Mouse (Mus musculus) midbrain, embryonic 13.5 days (tissue): Measurements from ENCODE around the gene Kirrel3. TPM values are rescaled to one million over a fixed set of nuclear protein-coding genes. Genes with fewer than 3 reads are reported as not detected.

ENCODE experiments used
- ATAC-seq: fragments of 200-750 bp; cut with Nextera tagmentation; 2 replicates; pipeline ENCODE4 v1.8.0; 2017; ENCODE audit warnings: mild to moderate bottlenecking, moderate TSS enrichment, moderate library complexity
- H3K27ac ChIP-seq: fragments of 300-500 bp; sonication (generic); 2 replicates; pipeline ENCODE4 v1.5.1; 2015; ENCODE audit warnings: inconsistent platforms, mild to moderate bottlenecking, moderate library complexity
- H3K27me3 ChIP-seq: fragments of 300-500 bp; sonication (generic); 2 replicates; pipeline ENCODE4 v1.6.1; 2015; ENCODE audit warnings: mild to moderate bottlenecking, inconsistent platforms
- H3K36me3 ChIP-seq: fragments of 300-500 bp; sonication (generic); 2 replicates; pipeline ENCODE4 v1.6.1; 2015; ENCODE audit warnings: mild to moderate bottlenecking, inconsistent platforms
- H3K4me1 ChIP-seq: fragments of 300-500 bp; sonication (generic); replicated peaks from 2 replicates; pipeline ENCODE4 v1.6.1; 2015; ENCODE audit warnings: inconsistent platforms
- H3K4me2 ChIP-seq: fragments of 300-500 bp; sonication (generic); replicated peaks from 2 replicates; pipeline ENCODE4 v1.6.1; 2015; ENCODE audit warnings: moderate library complexity, mild to moderate bottlenecking, inconsistent platforms
- H3K4me3 ChIP-seq: fragments of 300-500 bp; sonication (generic); replicated peaks from 2 replicates; pipeline ENCODE4 v1.5.1; 2015; ENCODE audit warnings: mild to moderate bottlenecking, inconsistent platforms
- H3K9ac ChIP-seq: fragments of 300-500 bp; sonication (generic); replicated peaks from 2 replicates; pipeline ENCODE4 v1.6.1; 2015; ENCODE audit warnings: mild to moderate bottlenecking, inconsistent platforms
- H3K9me3 ChIP-seq: fragments of 300-500 bp; sonication (generic); 2 replicates; pipeline ENCODE4 v1.6.1; 2016; ENCODE audit warnings: mild to moderate bottlenecking, inconsistent platforms
- WGBS: fragments of 180-500 bp; shearing (Covaris S2); methylation state at CpG from one replicate; pipeline ENCODE4 v1.1.7; 2015; 5-methylcytosine and 5-hydroxymethylcytosine counted together
- polyA plus RNA-seq: library from polyadenylated mRNA; unstranded; fragments of >200 nt; fragmentation: Nextera tagmentation; extraction: Ambion mirVana; gene quantifications from 2 replicates; pipeline ENCODE4 v1.2.1, GENCODE M21; 2015

Gene Kirrel3
- polyA plus RNA-seq, 1 experiment from 2014 or later, result 24.0 TPM

- H3K4me1 ChIP-seq, result peaks cover 27% of the 10 kb centered on the region
- H3K9ac ChIP-seq, result no peak overlapping the region
- H3K27me3 ChIP-seq, result 0 out of 2 replicates have a peak, but pooled peaks cover 4% of the 10 kb centered on the region
- 56% methylated on average over 3 of the region's 3 CpGs for WGBS
- ATAC-seq, result no peak
- no peak overlapping the region for H3K4me3 ChIP-seq
- no peak overlapping the region for H3K4me2 ChIP-seq
- no peaks in the 10 kb centered on the region for H3K9me3 ChIP-seq
- H3K27ac ChIP-seq, result no peak overlapping the region
- no peaks in the 10 kb centered on the region for H3K36me3 ChIP-seq
These were observed 274.8 kb downstream of the Kirrel3 start for GRCm38 (mm10) chr9:34760521-34760920.

- 0 out of 2 replicates have a peak overlapping the region, but pooled peaks have one; percentile 36 for H3K27ac ChIP-seq
- ATAC-seq, result peak; percentile 74
- 30% methylated on average over 7 of the region's 7 CpGs for whole genome bisulfite sequencing
These were observed 281.3 kb downstream of the Kirrel3 start for GRCm38 (mm10) chr9:34766792-34767623.

GRCm38 (mm10) chr9:34768961-34769360, 283.3 kb downstream of the Kirrel3 start:
- H3K36me3 ChIP-seq, result no peaks in the 10 kb centered on the region
- H3K9ac ChIP-seq, result no peak overlapping the region
- H3K4me2 ChIP-seq, result no peak overlapping the region
- 92% methylated on average over 2 of the region's 2 CpGs for WGBS
- no peak for ATAC-seq
- H3K9me3 ChIP-seq, result peaks cover 11% of the 10 kb centered on the region; the same call in 1 of the 2 replicates
- H3K27me3 ChIP-seq, result no peaks in the 10 kb centered on the region
- H3K4me1 ChIP-seq, result peaks cover 7% of the 10 kb centered on the region; the same call in 1 of the 2 replicates
- H3K4me3 ChIP-seq, result no peak overlapping the region
- no peak overlapping the region for H3K27ac ChIP-seq

More at GRCm38 (mm10) chr9:34766792-34767623, 281.3 kb downstream of the Kirrel3 start:
- Histone ChIP-seq H3K27me3 (no peaks in the 10 kb centered on the region), H3K9ac (no peak overlapping the region), H3K36me3 (no peaks in the 10 kb centered on the region), H3K4me1 (peaks cover 7% of the 10 kb centered on the region; the same call in 1 of the 2 replicates), H3K9me3 (peaks cover 11% of the 10 kb centered on the region; the same call in 1 of the 2 replicates), H3K4me3 (no peak overlapping the region), H3K4me2 (no peak overlapping the region)

- peaks cover 7% of the 10 kb centered on the region; the same call in 1 of the 2 replicates for H3K4me1 ChIP-seq
- no peak overlapping the region for H3K27ac ChIP-seq
- no peaks in the 10 kb centered on the region for H3K36me3 ChIP-seq
- no peak overlapping the region for H3K4me3 ChIP-seq
- no peaks in the 10 kb centered on the region for H3K27me3 ChIP-seq
- ATAC-seq, result no peak
- 91% methylated on average over 4 of the region's 4 CpGs for WGBS
- peaks cover 11% of the 10 kb centered on the region; the same call in 1 of the 2 replicates for H3K9me3 ChIP-seq
- H3K4me2 ChIP-seq, result no peak overlapping the region
- H3K9ac ChIP-seq, result no peak overlapping the region
These were observed 285.3 kb downstream of the Kirrel3 start for GRCm38 (mm10) chr9:34770951-34771350.

GRCm38 (mm10) chr9:34771401-34771800, 285.7 kb downstream of the Kirrel3 start:
- Histone ChIP-seq H3K4me2 (no peak overlapping the region), H3K36me3 (no peaks in the 10 kb centered on the region), H3K9me3 (peaks cover 11% of the 10 kb centered on the region; the same call in 1 of the 2 replicates), H3K27me3 (no peaks in the 10 kb centered on the region), H3K4me3 (no peak overlapping the region), H3K4me1 (peaks cover 7% of the 10 kb centered on the region; the same call in 1 of the 2 replicates), H3K9ac (no peak overlapping the region), H3K27ac (no peak overlapping the region)
- ATAC-seq, result no peak

GRCm38 (mm10) chr9:34772022-34772437, 286.3 kb downstream of the Kirrel3 start:
- Histone ChIP-seq H3K9ac (no peak overlapping the region), H3K27ac (no peak overlapping the region), H3K4me3 (no peak overlapping the region), H3K4me2 (no peak overlapping the region), H3K27me3 (no peaks in the 10 kb centered on the region), H3K9me3 (peaks cover 11% of the 10 kb centered on the region; the same call in 1 of the 2 replicates), H3K4me1 (0 out of 2 replicates have a peak, but pooled peaks cover 4% of the 10 kb centered on the region), H3K36me3 (no peaks in the 10 kb centered on the region)
- WGBS, result 76% methylated on average over 9 of the region's 9 CpGs
- ATAC-seq, result no peak

- no peak overlapping the region for H3K4me2 ChIP-seq
- H3K9me3 ChIP-seq, result no peaks in the 10 kb centered on the region
- 95% methylated on average over 3 of the region's 3 CpGs for WGBS
- H3K36me3 ChIP-seq, result no peaks in the 10 kb centered on the region
- H3K4me3 ChIP-seq, result no peak overlapping the region
- H3K4me1 ChIP-seq, result peaks cover 9% of the 10 kb centered on the region
- H3K27me3 ChIP-seq, result no peaks in the 10 kb centered on the region
- H3K9ac ChIP-seq, result no peak overlapping the region
- H3K27ac ChIP-seq, result no peak overlapping the region
- ATAC-seq, result no peak
These were observed 295.7 kb downstream of the Kirrel3 start for GRCm38 (mm10) chr9:34781356-34781755.

GRCm38 (mm10) chr9:34787915-34788314, 302.2 kb downstream of the Kirrel3 start:
- H3K9me3 ChIP-seq, result no peaks in the 10 kb centered on the region
- H3K4me1 ChIP-seq, result peaks cover 13% of the 10 kb centered on the region
- H3K9ac ChIP-seq, result no peak overlapping the region
- no peak for ATAC-seq
- no peaks in the 10 kb centered on the region for H3K27me3 ChIP-seq
- H3K4me2 ChIP-seq, result no peak overlapping the region
- H3K27ac ChIP-seq, result no peak overlapping the region
- no peaks in the 10 kb centered on the region for H3K36me3 ChIP-seq
- H3K4me3 ChIP-seq, result no peak overlapping the region
- 74% methylated on average over 3 of the region's 3 CpGs for WGBS

- Histone ChIP-seq H3K4me1 (0 out of 2 replicates have a peak, but pooled peaks cover 4% of the 10 kb centered on the region), H3K27me3 (no peaks in the 10 kb centered on the region), H3K27ac (no peak overlapping the region), H3K4me2 (no peak overlapping the region), H3K9ac (no peak overlapping the region), H3K4me3 (no peak overlapping the region), H3K9me3 (no peaks in the 10 kb centered on the region), H3K36me3 (no peaks in the 10 kb centered on the region)
- WGBS, result 56% methylated on average over 4 of the region's 4 CpGs
- ATAC-seq, result no peak
These were observed 309.5 kb downstream of the Kirrel3 start for GRCm38 (mm10) chr9:34795226-34795625.

- ATAC-seq, result no peak
- H3K4me3 ChIP-seq, result no peak overlapping the region
- H3K4me2 ChIP-seq, result no peak overlapping the region
- no peaks in the 10 kb centered on the region for H3K27me3 ChIP-seq
- WGBS, result 78% methylated on average over 6 of the region's 6 CpGs
- H3K9ac ChIP-seq, result no peak overlapping the region
- no peak overlapping the region for H3K27ac ChIP-seq
- no peaks in the 10 kb centered on the region for H3K9me3 ChIP-seq
- no peaks in the 10 kb centered on the region for H3K36me3 ChIP-seq
- 0 out of 2 replicates have a peak, but pooled peaks cover 6% of the 10 kb centered on the region for H3K4me1 ChIP-seq
These were observed 312.1 kb downstream of the Kirrel3 start for GRCm38 (mm10) chr9:34797688-34798339.

- H3K9ac ChIP-seq, result no peak overlapping the region
- no peaks in the 10 kb centered on the region for H3K27me3 ChIP-seq
- H3K36me3 ChIP-seq, result no peaks in the 10 kb centered on the region
- H3K27ac ChIP-seq, result 0 out of 2 replicates have a peak overlapping the region, but pooled peaks have one; percentile 48
- H3K4me2 ChIP-seq, result no peak overlapping the region
- H3K4me3 ChIP-seq, result no peak overlapping the region
- no peaks in the 10 kb centered on the region for H3K9me3 ChIP-seq
- 79% methylated on average over 6 of the region's 6 CpGs for WGBS
- no peak for ATAC-seq
- H3K4me1 ChIP-seq, result 0 out of 2 replicates have a peak, but pooled peaks cover 6% of the 10 kb centered on the region
These were observed 316.0 kb downstream of the Kirrel3 start for GRCm38 (mm10) chr9:34801662-34802061.

- no peak overlapping the region for H3K4me2 ChIP-seq
- no peaks in the 10 kb centered on the region for H3K36me3 ChIP-seq
- H3K4me3 ChIP-seq, result no peak overlapping the region
- WGBS, result 90% methylated on average over 3 of the region's 3 CpGs
- peaks cover 7% of the 10 kb centered on the region; the same call in 1 of the 2 replicates for H3K4me1 ChIP-seq
- ATAC-seq, result no peak
- H3K27me3 ChIP-seq, result no peaks in the 10 kb centered on the region
- H3K9me3 ChIP-seq, result no peaks in the 10 kb centered on the region
- H3K9ac ChIP-seq, result no peak overlapping the region
- H3K27ac ChIP-seq, result no peak overlapping the region
These were observed 321.2 kb downstream of the Kirrel3 start for GRCm38 (mm10) chr9:34806854-34807253.
